Mouse (Mus musculus) embryo, embryonic 11 days (tissue): Measurements from ENCODE around the gene Tmub1.

Experiments used
- DNase-seq: peaks from one replicate; pipeline ENCODE4 v3.0.0-alpha.2; 2015

The Tmub1 gene

DNA sequence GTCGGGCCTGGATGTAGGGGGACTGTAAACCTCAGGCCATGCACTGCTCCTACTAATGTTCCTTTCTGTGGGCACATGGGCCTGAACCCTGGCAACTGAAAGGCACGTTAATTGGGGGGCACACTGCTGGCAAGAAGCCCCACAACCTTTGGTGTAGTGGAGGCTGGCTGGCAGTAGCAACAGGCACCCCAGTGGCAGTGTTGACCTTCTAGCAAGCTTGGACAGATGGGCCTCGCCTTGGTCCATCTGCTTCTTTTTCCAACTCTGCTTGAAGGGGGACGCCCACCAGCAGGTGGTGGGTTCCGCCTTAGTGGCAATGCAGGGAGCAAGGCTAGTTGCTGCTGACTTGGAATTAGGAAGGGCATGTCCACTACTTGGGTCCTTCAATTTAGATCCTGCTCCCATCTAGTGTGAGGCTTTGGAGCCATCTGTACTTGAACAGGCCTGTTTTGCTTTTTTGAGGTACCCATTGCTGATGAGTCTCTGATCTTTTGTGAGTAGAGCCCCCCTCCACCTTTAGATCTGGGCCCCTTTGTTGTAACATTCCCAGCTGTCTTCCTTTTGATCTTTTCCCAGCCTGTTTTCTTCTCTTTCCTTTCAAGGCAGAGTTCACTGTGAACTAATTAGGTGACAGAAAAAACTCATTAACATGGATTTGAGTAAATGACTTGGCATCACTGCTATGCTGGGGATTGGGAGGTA is 5.8 kb upstream of the Tmub1 start:
- DNase-seq = peak; percentile 42

GRCm38 (mm10) chr5:24452691-24453233 is 5.1 kb upstream of the Tmub1 start:
- DNase-seq = peak; percentile 48

DNA sequence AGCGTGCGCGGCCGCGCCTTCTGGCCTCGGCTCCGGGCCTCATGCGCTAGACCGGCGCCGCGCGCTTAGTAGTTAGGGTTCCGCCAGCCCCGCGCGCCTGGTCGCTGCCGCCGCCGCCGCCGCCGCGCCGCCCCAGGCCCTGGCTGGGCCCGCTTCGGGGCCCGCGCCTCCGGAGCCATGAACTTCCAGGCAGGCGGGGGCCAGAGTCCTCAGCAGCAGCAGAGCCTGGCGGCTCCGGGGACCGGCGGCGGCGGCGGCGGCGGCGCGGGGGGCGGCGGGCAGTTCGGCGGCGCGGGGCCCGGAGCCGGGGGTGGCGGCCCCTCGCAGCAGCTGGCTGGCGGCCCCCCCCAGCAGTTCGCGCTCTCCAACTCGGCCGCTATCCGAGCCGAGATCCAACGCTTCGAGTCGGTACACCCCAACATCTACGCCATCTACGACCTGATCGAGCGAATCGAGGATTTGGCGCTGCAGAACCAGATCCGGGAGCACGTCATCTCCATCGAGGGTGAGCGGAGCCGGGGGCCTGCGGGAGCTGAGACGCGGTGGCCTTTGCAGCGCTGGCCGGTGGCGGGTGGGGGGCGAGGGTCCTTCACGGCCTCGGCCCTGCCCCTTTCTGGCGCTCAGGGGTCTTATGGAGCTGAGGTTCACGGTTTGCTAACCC is 4.5 kb upstream of the Tmub1 start, which contains the start of gene Agap3:
Gene Agap3, plus strand, starts transcription at position 148 of the 661 bp plus-strand sequence.
- peak; percentile 61 for DNase-seq

- peak; percentile 94 for DNase-seq
Observed at GRCm38 (mm10) chr5:24451264-24452029, 3.8 kb upstream of the Tmub1 start.

- DNase-seq = no peak
Observed at GRCm38 (mm10) chr5:24446630-24447029, 1.0 kb downstream of the Tmub1 start.

DNA sequence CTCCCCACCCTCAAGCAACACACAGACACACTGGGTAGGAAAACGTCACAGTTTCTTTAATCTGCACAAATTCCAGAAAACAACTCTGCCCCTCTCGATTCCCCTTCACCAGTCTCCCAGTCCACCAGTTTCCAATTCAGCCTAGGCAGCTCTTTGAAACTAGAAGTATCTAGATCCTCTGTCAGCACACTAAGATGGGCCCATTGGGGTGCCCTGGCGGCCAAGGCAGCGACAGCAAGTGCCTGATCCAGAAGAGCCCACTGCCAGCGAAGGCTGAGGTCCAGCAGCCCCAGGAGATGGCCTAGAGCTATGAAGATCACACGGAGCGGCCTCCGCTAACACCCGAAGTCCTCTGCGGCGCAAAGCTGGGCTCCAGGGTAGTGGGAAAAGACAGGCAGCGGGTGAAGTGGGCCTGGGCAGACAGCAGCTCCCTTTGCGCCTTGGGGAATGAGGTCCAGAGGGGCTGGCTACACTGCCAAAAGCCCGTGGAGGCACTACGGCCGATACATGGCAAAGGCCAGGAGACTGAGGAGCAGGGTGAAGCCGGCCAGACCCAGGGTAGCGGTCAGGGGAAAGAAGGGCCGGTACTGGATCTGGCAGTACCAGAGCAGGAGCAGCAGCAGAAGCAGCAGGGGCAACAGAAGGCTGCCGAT is 2.1 kb downstream of the Tmub1 start:
- DNase-seq = peak; percentile 17

DNA sequence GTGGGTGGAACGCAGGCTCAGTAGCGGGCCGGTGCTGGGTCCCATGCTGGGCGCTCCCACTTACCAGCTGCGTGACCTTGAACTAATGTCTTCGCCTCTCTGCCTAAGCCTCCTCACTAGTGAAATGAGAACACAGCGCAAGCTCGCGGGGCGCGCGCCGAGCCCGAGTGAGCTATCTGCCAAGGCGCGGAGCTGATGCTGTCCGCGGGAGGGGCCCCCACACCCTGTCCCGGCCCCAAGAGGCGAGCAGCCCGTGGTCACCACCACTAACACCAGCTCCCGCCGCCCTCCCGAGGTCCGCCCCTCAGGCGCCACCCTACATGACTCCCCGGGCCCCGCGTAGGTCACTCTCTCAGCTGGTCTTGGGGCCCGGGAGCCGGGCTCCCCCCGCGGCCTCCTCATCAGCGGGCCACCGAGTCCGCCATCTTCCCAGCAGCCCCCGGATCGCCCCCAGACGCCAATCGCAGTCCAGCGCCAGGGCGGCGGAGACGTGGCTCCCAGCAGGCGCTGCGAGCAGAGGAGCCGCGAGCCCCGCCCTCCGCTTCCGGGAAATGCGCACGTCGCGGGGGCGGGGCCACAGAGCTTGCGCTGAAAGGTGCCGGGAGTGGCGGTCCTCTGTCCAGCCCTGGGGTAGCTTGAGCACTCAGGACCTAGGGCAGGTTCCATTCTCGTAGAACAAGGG is 2.8 kb downstream of the Tmub1 start, which contains the start of gene Fastk:
Gene Fastk, minus strand, starts transcription at position 542 of the 682 bp plus-strand sequence.
- peak; percentile 99 for DNase-seq

DNA sequence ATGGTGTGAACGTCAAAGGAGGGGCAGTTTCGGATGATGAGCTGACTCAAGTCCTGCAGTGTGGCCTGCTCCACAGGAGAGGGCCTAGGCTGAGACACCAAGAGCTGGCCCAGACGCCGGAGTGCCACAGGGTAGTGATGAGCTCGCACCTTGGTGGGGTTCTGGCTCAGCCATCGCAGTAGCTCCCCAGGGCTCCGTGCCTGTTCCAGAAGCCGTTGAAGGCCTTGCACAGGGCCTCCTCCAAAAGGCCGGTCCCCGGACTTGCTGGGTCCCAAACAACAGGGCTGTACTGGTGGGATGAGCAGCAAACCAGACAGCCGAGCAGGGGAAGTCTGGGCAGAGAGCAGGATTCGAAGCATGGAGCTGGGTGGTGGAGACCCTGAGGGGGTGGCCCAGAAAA is 3.7 kb downstream of the Tmub1 start:
- DNase-seq = no peak

DNA sequence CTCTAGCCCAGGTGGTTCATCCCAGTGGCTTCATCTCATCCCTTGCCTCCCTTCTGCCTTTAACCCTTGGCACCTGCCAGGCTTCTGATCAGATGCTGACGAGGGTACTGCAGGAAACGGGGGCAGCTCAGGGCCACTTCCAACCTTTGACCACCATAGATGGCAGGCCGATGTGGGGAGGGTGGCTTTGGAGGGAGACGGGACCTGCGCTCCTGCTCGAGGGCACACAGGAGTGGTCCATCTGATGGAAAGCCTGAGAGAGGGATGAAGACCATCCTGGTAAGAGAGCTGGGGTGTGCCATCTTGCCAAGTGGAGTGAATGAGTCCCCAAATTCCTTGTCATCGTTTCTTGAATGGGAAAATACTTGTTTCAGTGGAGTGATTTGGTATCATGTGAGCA is 4.5 kb downstream of the Tmub1 start:
- DNase-seq = no peak

GRCm38 (mm10) chr5:24442029-24442428 is 5.6 kb downstream of the Tmub1 start:
- no peak for DNase-seq

GRCm38 (mm10) chr5:24441187-24441586 is 6.5 kb downstream of the Tmub1 start:
- DNase-seq = no peak

- DNase-seq = no peak
Observed at GRCm38 (mm10) chr5:24433993-24434392, 13.7 kb downstream of the Tmub1 start.

DNA sequence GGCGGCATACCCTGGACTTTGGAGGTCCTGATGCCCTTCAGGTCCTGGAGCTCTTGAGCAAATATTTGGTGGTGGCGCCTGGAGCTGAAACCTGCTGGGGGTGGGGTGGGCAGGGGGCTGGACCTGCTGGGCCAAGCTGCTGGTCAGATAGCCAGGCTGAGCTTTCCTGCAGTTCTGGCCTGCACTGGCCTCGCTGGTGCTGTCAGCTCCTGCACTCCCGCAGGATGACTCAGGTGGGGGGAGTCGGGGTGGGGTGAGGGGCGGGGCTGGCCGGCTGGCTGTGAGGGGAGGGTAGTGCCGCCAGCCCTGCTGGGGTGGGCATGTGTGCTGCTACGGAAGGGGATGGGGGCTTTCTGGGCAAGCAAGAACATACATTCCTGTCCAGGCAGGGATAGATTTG is 19.1 kb downstream of the Tmub1 start:
- DNase-seq = peak; percentile 23

- peak; percentile 59 for DNase-seq
Observed at GRCm38 (mm10) chr5:24427981-24428402, 19.7 kb downstream of the Tmub1 start.

GRCm38 (mm10) chr5:24427285-24427633 is 20.4 kb downstream of the Tmub1 start:
- DNase-seq = no peak

DNA sequence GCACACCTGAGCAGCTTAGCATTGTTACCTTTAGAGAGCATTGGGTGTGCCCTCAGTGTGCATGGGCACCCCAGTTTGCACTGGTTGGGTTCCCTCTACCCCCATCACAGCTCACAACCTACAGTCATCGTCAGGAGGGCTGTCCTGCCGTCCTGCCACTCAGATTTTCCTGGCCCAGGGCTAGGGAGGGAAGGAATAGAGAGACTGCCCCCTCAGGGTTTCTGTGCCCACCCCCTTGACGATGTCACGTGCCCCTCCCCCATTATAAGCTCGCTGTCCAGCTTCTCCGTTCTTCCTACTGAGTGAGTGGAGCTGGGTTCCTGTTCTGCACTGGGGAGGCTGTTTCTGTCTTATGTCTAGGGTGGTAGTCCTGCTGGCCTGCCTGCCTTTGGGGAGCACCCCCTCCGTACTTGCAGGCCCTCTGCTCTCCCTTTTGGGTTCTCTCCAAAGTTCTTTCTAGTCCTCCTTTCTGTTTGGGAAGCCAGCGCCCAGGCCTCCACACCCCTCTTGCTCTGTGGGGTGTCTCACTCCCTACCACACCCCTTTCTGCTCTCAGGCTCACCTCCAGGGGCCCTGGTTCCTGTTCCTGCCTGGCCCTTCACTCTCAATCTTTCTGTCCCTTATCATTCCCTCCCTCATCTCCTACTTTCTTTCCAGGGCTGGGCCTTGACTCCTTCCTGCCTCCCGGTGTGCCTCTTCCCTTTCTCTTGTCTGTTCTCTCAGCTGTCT is 20.9 kb downstream of the Tmub1 start:
- DNase-seq = no peak

DNA sequence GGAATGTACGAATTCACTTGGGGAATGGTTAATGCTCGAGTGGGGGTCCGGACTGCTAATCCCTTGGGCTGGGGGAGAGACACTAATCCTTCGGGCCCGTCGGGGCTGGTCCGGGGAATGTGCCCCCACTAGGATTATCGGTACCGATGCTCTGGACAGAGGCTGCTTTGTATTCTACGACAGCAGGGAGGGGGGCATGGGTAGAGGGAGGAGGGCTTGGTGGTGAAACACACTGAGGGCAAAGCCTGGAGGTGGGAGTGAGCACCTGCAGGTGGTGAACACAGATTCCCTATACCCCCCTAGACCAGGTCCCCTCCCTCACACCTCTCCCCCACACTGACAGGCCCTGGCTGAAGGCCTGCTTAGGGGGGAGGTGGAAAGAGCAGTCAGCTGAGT is 21.6 kb downstream of the Tmub1 start:
- DNase-seq = peak; percentile 41

- DNase-seq = peak; percentile 72
Observed at GRCm38 (mm10) chr5:24425421-24426036, 22.1 kb downstream of the Tmub1 start.

GRCm38 (mm10) chr5:24424861-24425411 is 22.7 kb downstream of the Tmub1 start:
- peak; percentile 95 for DNase-seq

DNA sequence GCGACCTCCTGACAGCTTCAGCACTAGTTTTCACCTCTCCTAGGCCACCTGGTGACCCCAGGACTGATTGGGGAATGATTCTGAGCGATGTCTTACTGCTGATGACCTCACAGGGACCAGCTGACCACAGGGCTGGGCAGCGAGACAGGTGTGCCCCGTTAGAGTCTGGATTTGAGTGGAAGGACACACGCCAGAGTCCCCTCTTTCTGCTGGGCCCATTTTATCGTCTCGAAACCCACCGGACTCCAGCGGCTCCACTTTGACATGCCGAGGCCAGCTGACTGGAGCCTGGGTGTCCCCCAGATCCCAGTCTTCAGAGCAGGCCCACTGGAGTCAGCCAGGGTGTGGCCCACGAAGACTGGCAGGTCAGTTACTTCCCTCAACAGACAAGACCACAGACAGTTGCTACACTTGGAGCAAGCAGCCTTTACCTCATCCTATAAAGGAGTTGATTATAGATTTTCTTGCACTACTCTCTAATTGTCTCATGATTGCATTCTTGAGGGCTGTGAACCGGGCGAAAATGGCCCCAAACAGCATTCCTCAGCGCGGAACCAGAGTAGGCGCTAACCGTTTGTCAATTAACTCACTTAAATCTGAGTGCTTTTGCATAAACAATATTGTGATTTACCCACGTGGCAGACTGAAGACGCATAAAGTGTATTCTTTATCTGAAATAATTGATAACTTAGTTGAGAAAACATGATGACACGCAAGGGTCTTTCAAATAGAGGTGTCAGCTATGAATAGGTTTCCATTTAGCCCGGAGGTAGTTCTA is 23.5 kb downstream of the Tmub1 start:
- peak; percentile 16 for DNase-seq
